Mouse (Mus musculus) adrenal gland, postnatal 36 days (tissue): Measurements from ENCODE around the gene Rpl19. TPM values are rescaled to one million over a fixed set of nuclear protein-coding genes. Genes with fewer than 3 reads are reported as not detected.
A peak's percentile ranks its signal among the peaks of the same experiment; 100 is the strongest.

ENCODE experiments used
- DNase-seq, 2 experiments: peaks; one replicate each; pipeline ENCODE4 v3.0.0; 2021; ENCODE audit warnings: mixed read lengths in 1 of 2
- microRNA-seq: library from miRNA; unstranded; fragments of <30 nt; microRNA quantifications from one replicate; pipeline ENCODE4 v1.2.0, GENCODE M21; 2021
- total RNA-seq, 2 experiments: library from RNA; stranded (reverse); gene quantifications; 2 replicates each; pipeline ENCODE4 v1.2.3; 2021

Gene Rpl19
- total RNA-seq, 2 experiments from 2014 or later = 1,174 to 1,217 TPM

DNA sequence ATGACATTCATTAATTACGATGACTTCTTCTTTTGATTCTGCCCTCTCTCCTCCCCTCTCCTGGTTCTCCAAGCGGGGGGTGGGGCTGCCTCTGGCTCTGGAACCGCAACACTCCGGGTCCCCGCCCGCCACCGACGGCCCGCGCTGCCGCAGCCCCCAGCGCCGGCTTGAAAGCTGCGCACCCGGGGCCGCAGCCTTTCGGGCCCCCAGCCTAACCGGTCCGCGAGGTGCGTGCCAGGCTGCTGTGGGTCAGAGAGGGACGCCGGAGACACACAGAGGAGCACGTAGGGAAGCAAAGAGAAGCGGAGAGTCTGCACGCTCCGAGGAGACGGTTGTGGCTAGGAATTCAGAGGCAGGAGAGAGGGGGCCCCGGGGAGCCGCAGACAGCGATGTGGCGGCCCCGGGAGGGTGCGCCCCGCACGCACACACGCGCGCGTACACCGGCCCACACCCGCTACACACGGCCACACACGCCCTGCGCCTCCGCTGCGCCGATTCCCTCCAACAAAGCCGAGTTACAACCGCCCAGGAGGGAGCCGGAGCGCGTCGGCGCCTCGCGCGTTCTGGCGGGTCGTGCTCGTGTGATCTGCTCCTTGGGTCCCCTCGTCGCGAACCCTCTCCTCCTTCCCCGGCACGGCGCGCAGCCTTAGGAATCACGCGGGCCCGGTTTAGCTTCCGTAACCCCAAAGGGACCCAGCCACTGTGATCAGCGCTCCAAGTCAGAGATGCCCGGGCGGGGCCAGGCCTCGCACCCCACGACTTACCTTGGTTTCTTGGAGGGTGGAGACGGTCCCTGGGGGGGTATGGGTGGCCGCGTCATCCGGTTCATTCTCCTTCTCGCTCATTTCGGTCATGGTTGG lies 25.8 kb downstream of the Rpl19 start:
- DNase-seq = peak; percentile 17 to 44

DNA sequence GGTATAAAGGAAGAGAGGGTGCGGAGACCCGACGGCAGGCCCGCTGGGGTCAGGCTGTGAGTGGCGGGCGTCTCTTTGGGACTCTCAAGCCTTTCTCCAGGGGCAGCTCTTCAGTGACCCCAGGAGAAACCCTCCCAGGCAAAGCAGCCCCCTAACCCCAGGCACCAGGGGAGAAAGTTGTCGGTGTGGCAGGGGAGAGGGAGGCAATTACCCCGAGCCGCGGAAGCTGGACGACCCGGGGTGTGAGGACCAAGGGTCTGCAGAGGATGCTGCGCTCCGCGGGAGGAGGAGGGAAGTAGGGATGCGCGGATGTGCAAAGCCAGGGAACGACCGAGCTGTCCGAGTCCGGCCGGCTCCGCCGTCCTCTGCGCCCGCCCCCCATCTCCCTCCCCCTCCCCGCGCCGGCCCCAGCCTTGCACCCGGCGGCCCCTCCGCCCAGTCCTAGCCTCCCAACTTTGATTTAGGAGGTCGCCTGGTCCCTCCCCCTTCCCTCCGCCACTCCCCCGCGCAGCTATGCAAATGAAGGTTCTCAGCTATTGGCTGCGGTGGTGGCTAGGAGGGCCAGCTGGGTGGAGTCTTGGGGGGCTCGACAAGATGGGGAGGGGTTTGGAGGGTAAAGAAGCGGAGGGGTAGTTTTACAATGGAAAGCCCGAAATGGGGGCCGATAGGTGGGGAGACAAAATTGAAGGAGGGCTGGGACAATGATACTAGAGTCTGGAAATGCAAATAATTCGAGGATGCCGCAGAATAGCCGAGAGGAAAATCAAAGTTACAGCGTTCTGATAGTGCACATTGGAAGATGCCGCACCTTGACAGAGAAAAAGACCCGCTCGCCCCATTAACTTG lies 26.7 kb downstream of the Rpl19 start, which contains the start of gene Stac2:
Gene Stac2 (minus strand): TSS at position 474 of the 846 bp plus-strand sequence.
- DNase-seq = peak; percentile 85 to 86

DNA sequence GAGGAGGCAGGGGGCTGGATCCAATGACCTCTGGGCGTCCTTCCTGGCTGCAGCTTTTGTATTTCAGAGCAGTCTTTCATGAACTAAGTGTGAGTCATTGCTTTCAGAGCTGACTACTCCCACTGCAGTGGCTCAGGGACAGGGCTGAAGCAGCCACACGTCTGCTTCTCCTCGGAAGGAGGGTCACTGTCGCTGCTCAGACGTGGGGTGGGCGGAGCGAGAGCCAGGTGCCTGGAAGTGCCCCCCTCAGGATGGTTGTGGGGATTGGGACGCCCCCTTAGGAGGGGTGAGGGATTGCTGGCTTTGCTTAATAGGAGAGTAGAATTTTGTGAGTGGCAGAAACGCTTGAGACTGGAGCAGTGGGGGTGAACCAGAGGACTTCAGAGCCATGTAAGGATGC lies 31.0 kb downstream of the Rpl19 start:
- peak; percentile 60 to 62 for DNase-seq

DNA sequence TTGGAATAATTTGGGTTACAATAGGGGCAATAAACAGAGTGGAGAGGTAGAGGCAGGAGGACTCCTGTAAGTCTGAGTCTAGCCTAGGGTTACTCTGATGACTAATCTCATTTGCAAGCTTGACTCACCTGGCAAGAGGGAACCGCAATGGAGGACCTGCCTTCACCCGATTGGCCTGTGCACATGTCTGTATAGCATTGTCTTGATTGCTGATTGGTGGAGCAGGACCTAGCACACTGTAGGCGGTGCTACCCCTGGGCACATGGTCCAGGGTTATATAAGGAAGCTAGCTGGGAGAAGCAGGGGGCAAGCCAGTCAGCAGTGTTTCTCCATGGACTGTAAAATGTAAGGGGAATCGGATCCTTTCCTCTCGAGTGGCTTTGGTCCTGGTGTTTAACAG lies 31.5 kb downstream of the Rpl19 start:
- peak in 1 of 2 experiments; percentile 48 for DNase-seq

DNA sequence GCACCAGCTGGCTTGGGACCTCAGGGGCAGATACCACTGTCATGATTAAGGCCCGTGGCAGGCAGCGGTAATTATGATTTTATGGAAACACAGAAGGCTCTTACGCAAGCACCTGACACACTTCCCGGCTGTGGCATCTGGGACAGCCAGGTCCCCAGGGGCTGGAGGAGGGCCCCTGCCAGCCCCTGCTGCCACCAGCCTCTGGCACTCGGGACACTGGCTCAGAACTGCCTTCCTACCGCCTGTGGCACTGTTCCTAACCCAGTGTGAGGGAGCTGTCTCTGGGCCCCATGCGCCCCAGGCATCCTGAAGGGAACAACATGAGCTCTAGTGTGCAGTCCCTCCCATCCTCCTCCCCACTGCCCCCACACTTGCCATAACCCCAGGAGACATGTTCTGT lies 33.2 kb downstream of the Rpl19 start:
- peak; percentile 36 to 53 for DNase-seq

DNA sequence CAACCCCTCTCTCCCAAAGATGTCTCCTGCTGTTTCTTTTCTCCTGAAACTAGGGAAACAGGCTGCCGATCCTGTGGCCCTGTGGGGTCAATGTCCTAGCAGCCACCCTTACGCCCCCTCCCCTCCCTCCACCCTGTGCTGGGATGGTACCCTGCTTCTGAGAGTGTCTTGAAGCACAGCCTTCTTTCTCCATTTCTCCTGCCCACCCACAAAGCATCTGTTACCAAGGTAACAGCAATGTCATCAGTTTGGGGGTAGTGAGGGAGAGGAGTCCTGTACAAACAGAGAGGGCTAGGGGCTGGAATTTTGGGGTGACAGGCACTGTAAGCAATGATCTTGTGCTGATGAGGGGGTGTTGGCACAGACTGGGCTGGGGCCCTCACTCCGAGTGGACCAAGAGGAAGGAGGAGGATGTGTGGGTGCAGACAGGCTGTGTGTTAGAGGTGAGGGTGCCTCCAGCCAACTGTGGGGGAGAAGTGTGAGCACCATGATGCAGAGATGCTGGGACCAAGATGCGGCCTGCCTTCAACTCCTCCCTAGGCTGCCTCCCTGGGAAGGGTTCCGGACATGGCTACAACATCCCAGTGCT lies 33.7 kb downstream of the Rpl19 start:
- DNase-seq = no peak

DNA sequence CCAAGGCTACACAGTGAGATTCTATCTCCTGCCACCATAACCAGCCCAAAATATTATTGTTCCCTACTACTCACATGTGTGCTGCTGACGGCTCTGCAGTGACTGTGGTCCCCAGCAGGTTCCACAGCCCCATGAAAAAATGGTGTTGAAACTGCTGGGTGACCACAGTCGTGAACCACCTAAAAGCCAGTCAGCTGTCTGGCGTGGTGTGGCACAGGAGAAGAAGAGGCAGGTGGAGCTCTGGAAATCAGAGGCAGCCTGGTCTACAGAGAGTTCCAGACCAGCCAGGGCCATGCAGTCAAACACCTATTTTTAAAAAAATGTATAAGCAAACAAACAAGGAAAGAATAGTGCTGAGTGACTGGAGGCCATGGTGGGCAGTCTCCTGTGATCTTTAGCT lies 34.9 kb downstream of the Rpl19 start:
- no peak for DNase-seq

DNA sequence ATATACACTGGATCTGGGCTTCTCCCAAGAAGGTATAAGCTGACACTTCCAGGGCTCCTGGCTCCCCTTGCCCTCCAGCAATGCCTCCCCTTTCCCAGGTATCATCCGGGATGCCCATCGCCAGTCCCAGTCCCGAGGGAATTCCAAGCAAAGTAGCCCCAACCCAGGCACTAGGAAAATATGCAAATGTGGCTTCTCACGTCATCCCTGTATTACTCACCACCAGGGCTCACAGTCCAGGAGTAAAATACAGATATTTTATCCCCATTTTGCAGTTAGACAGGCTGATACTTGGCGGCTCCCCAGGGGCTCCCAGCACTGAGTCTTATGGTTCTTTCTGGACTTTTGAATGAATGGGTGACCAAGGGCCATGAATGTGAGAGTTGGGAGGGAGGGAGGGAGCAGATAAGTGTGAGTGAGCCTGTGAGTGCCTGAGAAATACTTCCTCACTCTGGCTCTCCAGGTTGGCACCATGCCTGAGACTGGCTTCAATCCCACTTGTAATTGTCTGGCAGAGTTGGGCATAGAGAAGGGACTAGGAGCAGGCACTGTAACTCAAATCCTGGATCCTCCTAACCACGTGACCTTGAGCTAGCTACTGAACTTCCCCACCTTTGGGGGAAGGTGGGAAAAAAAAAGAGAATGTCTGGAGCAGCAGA lies 35.5 kb downstream of the Rpl19 start:
- DNase-seq = peak; percentile 74 to 85

DNA sequence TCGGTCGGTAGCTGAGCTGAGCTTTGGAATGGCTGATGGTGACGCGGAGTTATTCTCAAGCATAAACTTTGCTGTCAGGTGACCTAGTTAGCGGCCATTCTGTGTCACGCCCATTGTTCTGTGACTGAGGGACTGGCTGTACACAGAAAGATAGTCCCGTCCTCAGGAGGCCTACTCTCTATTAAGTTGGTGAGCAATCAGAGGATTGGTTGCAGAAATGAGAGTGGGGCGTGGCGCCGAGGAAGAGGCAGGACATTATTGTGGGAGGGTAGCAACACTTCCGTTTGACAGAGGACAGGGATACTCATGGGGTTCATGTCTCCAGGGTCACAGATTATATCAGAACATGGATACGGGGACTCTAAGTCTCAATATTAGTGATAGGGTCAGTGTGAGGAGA lies 39.7 kb downstream of the Rpl19 start:
- no peak for DNase-seq

DNA sequence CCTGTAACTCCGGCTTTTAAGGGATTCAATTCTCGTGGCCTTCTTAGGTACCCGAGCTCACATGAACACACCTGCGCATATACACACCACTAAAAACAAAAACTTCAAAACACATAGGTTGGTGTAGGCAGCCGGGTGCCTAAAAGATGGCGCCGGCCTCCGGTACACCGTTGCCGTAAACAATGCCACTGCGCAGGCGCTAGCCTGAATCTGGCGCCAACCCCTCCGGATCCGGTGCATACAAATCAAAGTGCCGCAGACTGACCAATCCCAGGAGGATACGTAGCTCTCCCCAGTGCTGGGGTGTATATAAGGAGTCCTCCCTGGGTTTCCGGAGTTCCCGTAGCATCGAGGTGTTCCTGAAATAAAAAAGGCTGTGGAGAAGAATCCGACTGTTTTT lies 40.7 kb downstream of the Rpl19 start:
- no peak for DNase-seq

DNA sequence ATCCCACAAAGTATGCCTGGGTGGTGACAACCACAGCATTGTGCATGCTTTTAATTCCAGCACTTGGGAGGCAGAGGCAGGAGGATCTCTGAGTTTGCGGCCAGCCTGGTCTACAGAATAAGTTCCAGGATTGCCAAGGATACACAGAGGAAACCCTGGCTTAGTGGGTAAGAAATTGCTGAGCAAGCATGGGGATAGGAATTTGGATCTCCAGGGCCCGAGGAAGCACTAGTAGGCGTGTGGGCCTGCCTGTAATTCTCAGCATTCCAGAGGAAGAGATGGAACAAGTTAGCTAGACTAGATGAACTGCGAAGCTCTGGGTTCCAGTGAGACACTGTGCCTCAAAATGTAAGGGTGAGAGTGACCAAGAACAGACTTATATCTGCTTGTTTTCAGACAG lies 46.9 kb downstream of the Rpl19 start:
- no peak for DNase-seq

DNA sequence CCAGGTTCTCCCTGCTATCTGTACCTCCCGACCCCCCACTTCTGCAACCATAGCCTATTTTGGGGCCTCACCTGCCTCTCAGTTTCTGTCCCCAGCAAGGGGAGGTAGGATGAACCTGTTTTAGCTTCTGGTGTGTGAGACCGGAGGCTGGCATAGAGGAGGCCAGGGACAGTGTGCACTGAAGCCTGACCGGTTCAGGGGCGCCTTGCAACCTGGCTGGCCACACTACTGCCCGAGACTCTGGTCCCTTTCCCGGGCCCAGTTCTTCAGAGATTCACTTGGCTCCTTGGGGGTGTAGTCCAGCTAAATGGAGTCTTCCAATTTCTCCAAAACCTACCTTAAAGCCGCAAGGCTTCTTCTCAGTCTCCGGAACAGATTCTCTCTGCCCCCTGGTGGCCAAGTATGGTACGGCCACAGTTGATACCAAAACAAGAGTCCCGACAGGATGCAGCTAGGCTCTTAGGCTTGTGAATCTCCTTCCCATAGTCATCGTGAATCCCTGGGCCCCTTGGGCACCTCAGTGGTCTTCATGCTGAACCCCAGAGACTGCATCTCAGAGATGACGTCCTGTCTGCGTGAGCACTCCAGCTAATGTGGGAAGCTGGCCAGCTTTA lies 48.8 kb downstream of the Rpl19 start:
- peak; percentile 89 to 90 for DNase-seq

DNA sequence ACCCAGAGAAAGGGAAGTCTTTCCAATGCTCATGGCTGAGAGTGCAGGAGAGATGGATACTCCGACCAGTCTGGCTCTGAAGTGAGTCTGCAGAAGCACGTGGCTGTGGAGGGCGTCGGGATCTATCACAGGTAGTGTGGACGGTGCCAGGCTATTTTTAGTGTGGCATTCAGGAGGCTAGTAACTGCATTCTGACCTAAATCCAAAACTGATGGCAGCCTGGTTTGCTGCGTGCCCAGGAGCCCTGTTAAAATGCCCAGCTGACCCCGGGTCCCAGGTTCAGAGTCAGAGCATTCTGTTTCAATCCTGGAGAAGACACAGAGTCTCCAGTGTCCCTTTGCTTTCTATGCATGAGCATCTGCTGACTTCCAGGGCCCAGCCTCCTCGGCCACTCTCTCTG lies 50.6 kb downstream of the Rpl19 start:
- DNase-seq = no peak

Small RNAs within 50 kb of the gene (microRNA-seq; reads per million reads assigned to microRNA genes)
- gene Gm27597 = not detected

Other genes with a start within 250 kb of the Rpl19 start
- gene Rpl23, start 244.3 kb upstream of the Rpl19 start, total RNA-seq = 100 to 1,000 TPM; 851 to 921 TPM
- gene Lasp1, start 227.7 kb upstream of the Rpl19 start, total RNA-seq = 100 to 1,000 TPM; 103 to 128 TPM
- 1 to 10 TPM; 2.8 to 3.6 TPM for gene B230217C12Rik, start 185.9 kb upstream of the Rpl19 start, total RNA-seq
- gene Fbxo47, start 142.6 kb upstream of the Rpl19 start, total RNA-seq = 1 to 10 TPM in 1 of 2 experiments, under 1 TPM in 1; 0.63 to 1.6 TPM
- 10 to 100 TPM in 1 of 2 experiments, 1 to 10 TPM in 1; 7.1 to 17.2 TPM for gene Plxdc1, start 40.3 kb upstream of the Rpl19 start, total RNA-seq
- gene Arl5c, start 30.5 kb upstream of the Rpl19 start, total RNA-seq = under 1 TPM; 0.76 to 0.92 TPM
- gene Cacnb1, start 3.7 kb upstream of the Rpl19 start, total RNA-seq = 1 to 10 TPM; 6.9 to 8.4 TPM
- gene Stac2, start 26.8 kb downstream of the Rpl19 start, total RNA-seq = 1 to 10 TPM; 1.7 to 6.9 TPM
- 10 to 100 TPM; 31.8 to 42.9 TPM for gene Fbxl20, start 123.7 kb downstream of the Rpl19 start, total RNA-seq
- 10 to 100 TPM; 65.4 to 72.5 TPM for gene Med1, start 166.6 kb downstream of the Rpl19 start, total RNA-seq
- 10 to 100 TPM; 42.8 to 50.6 TPM for gene Cdk12, start 176.3 kb downstream of the Rpl19 start, total RNA-seq